Mouse (Mus musculus): ENCODE data around the gene Zfp787. TPM values are rescaled to one million over a fixed set of nuclear protein-coding genes. Genes with fewer than 3 reads are reported as not detected.
A peak's percentile ranks its signal among the peaks of the same experiment; 100 is the strongest.

The Zfp787 gene
- total RNA-seq, 2 experiments from 2014 or later: 16.7 to 43.6 TPM

DNA sequence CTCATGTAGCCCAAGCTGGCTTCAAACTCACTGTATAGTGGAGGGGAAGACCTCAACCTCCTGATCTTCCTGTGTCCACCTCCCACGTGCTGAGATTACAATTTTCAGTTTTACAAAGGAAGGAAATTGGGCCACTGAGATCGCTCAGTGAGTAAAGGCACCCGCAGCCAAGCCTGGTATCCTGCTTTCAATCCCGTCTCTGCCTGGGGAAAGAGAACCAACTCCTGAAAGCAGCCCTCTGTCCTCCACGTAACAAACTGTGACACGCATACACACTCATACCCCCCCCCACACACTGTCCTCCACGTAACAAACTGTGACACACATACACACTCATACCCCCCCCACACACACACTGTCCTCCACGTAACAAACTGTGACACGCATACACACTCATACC is 14.6 kb upstream of the Zfp787 start:
- no peak for ATAC-seq (replicated peaks; ENCODE audit: low FRiP score, low TSS enrichment, poor library complexity, severe bottlenecking)

DNA sequence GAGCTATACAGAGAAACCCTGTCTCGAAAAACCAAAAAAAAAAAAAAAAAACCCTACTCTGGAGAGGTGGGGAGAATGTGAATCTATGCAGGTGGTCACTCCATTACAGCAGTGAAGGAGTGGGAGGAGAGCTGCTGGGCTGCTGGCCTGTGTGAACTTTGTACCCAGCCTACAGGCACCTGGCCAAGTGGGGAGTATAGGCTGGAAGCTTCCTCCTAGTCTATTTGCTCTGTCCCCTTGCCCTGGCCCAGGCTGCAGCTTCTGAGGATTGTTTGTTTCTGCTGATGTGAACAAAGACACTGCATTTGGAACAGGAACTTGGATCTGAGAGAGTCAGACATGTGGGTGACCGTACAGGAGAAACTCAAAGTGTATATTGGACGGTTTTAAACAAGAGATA is 13.6 kb upstream of the Zfp787 start:
- no peak for ATAC-seq (replicated peaks; ENCODE audit: low FRiP score, low TSS enrichment, poor library complexity, severe bottlenecking)

- no peak for ATAC-seq (replicated peaks; ENCODE audit: low FRiP score, low TSS enrichment, poor library complexity, severe bottlenecking)
These were observed 8.9 kb upstream of the Zfp787 start for GRCm38 (mm10) chr7:6164671-6165070.

GRCm38 (mm10) chr7:6162172-6162571 is 6.4 kb upstream of the Zfp787 start:
- no peak for ATAC-seq (replicated peaks; ENCODE audit: low FRiP score, low TSS enrichment, poor library complexity, severe bottlenecking)

GRCm38 (mm10) chr7:6161541-6161940 is 5.7 kb upstream of the Zfp787 start:
- ATAC-seq (replicated peaks; ENCODE audit: low FRiP score, low TSS enrichment, poor library complexity, severe bottlenecking): no peak

- ATAC-seq (replicated peaks; ENCODE audit: low FRiP score, low TSS enrichment, poor library complexity, severe bottlenecking): no peak
These were observed 3.8 kb upstream of the Zfp787 start for GRCm38 (mm10) chr7:6159604-6160003.

- ATAC-seq (replicated peaks; ENCODE audit: low FRiP score, low TSS enrichment, poor library complexity, severe bottlenecking): peak; percentile 12
These were observed 1.7 kb upstream of the Zfp787 start for GRCm38 (mm10) chr7:6157479-6157878.

DNA sequence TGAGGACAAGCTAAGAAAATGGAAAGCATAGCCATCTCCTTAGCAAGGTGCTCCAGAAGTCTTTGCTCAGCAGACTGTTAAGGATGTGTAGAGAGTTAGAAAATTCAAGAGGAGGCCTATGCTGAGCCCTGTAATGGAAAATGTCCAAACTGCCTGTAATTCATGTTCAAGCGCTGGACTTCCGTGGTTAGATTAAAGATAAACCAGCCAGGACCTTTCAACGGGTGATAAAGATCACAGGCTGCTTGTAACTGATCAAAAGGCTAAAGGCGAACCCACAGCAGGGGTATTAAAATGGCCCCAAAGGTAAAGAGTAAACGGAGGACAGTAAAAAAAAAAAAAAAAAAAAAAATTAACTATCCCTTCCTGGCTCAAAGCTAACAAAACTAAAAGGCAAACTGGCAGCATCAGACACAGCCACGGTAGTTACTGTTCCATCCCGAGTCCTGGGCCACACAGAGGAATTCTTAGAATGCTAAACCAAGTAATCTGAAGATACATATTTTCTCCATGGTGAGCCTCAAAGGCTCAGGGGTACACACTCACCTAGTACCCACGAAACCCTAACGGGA is 1.2 kb upstream of the Zfp787 start:
- ATAC-seq (replicated peaks; ENCODE audit: low FRiP score, low TSS enrichment, poor library complexity, severe bottlenecking): no peak

GRCm38 (mm10) chr7:6155031-6155872 is 545 bp downstream of the Zfp787 start:
- peak; percentile 35 for ATAC-seq (replicated peaks; ENCODE audit: low FRiP score, low TSS enrichment, poor library complexity, severe bottlenecking)

DNA sequence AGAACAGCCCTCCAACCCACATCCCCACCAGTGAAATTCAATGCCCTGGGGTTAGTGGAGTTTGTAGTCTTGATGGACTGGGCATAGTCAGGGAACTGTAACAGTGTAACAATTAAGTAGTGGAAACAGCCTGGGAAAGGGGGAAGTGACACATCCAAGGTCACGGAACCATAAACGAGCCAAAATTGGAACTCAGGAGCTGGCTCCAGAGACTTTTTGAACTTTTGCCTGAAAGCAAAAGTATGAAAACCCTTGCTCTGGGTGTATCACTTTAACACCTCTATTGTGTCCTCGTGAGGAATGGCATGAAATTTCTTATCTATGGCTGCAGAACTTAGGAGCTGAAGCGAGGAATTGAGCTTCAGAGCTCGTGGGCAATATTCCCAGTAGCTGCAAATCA is 1.6 kb downstream of the Zfp787 start:
- no peak for ATAC-seq (replicated peaks; ENCODE audit: low FRiP score, low TSS enrichment, poor library complexity, severe bottlenecking)

GRCm38 (mm10) chr7:6153131-6153530 is 2.7 kb downstream of the Zfp787 start:
- ATAC-seq (replicated peaks; ENCODE audit: low FRiP score, low TSS enrichment, poor library complexity, severe bottlenecking): no peak

GRCm38 (mm10) chr7:6152036-6152435 is 3.8 kb downstream of the Zfp787 start:
- ATAC-seq (replicated peaks; ENCODE audit: low FRiP score, low TSS enrichment, poor library complexity, severe bottlenecking): no peak

GRCm38 (mm10) chr7:6151266-6151665 is 4.5 kb downstream of the Zfp787 start:
- ATAC-seq (replicated peaks; ENCODE audit: low FRiP score, low TSS enrichment, poor library complexity, severe bottlenecking): no peak

- no peak for ATAC-seq (replicated peaks; ENCODE audit: low FRiP score, low TSS enrichment, poor library complexity, severe bottlenecking)
These were observed 8.1 kb downstream of the Zfp787 start for GRCm38 (mm10) chr7:6147688-6148087.

GRCm38 (mm10) chr7:6146982-6147325 is 8.8 kb downstream of the Zfp787 start:
- peak; percentile 73 for ATAC-seq (replicated peaks; ENCODE audit: low FRiP score, low TSS enrichment, poor library complexity, severe bottlenecking)

DNA sequence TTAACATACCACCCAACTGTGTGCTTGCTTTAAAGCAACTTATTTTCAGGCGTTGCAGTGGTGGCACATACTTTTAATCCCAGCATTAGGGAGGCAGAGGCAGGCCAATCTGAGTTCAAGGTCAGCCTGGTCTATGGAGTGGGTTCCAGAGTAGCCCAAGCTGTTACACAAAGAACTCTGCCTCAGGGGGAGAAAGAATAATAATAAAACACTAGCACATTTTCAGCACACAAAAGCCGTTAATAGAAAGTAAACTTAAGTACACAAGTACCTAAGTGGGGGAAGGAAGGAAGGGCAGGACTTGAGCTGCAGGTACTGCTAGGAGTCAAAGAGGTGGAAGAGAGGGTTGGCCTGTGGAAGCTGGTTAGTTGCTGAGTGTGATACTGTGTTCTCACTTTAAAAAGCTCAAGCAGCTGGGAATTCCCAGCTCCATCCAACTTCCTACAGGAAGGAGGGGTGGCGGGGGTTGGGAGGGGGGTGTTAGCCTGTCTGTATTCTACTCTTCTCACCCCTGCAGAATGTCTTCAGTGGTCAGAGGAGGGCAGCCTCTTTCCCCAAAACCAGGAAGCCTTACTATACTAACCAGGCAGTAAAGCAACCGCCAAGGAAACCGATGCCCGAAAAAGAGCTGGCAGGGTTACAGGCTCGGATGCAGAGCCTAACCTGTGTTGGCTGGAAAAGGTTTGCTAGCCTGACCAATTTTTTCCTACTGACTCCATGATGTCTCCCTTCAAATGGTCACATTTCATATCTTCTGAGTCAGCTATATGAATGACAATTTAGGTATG is 9.4 kb downstream of the Zfp787 start:
- no peak for ATAC-seq (replicated peaks; ENCODE audit: low FRiP score, low TSS enrichment, poor library complexity, severe bottlenecking)

- ATAC-seq (replicated peaks; ENCODE audit: low FRiP score, low TSS enrichment, poor library complexity, severe bottlenecking): no peak
These were observed 10.2 kb downstream of the Zfp787 start for GRCm38 (mm10) chr7:6145423-6146188.

DNA sequence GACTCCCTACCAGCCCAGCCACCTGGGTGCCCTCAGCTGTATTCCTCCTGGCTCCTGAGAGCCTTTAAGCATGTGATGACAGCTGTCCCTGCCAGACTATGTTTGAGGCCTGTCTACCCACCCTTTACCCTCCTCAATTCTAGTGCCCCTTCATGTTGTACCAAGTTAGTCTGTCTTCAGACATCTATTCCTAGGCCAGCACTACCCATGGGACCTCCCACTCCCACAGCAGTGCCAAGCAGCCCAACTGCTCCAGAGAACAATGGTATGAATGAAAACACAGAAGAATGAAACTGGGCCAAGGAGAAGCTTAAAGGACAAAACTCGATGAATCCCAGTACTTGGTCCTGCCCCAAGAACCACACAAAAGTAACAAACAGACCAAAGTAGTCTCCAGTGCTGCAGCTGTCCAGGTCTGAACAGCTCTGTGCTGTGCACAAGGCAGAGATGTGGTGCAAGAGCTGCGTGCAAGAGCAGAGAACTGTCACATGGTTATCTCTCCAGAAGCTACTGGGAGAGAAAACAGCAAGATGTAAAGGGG is 11.7 kb downstream of the Zfp787 start:
- peak; percentile 81 for ATAC-seq (replicated peaks; ENCODE audit: low FRiP score, low TSS enrichment, poor library complexity, severe bottlenecking)

DNA sequence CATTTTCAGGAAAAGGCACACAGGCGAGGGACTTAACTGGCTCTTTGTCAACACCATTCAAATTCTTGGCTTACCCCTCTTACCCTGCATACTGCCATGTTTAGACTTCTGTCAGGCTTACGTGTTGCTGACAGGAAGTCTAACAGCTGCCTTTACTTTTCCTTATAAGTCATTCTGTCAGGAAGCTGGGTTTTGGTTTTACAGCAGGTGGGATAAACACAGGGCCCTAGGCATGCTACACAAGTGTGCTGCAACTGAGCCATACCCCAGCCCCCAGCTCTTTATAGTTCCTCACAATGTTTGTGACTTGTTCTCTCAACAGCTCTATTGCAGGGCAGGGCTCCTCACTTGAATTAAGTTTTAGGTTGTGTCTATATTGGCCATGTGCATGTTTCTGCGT is 16.5 kb downstream of the Zfp787 start:
- ATAC-seq (replicated peaks; ENCODE audit: low FRiP score, low TSS enrichment, poor library complexity, severe bottlenecking): no peak

DNA sequence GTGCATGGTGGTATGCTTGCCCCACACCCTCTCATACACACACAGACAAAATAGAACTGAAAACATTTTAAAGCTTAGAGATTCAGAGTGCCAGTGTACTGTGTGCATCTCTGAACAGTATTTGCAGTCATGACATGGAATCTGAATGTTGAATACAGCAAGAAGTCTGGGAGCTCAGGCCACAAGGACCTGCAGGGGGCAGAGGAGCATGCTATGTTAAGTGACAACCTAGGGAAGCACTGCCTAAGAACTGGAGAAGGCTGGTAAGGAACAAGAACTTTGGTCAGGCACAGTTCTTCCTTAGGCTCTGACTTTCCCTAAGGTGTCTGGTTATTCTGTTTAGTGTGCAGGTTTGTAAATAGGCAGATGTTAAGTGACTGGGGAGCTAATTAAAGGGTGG is 19.3 kb downstream of the Zfp787 start:
- ATAC-seq (replicated peaks; ENCODE audit: low FRiP score, low TSS enrichment, poor library complexity, severe bottlenecking): no peak
